In the genomic region with DNA sequence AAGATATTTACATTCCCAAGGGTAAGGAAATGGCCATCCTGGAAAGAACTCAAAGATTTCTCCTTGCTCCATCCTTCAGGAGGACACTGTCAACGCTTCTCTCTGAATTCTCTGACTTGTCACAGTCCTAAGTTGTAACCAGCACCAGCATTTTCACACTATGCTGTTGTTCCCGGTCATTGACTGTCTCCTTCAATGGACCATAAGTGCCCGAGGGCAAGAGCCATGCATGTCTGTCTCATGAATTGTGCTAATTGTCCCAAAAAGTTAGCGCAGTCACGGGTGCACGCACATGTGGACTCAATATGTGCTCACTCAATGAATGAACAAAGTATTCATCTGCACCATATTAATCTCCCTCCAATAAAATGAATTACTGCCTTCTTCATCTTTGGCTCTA, we compare ENCODE assay signal across 14 mouse cellular contexts.
"Had no signal": no experiment of that assay in that cellular context is flagged by ENCODE, and none has a peak within 500 bp of the region (broad histone marks: within the 10 kb centered on the region; RNA-seq: fewer than 3 reads in every experiment).

No protein-coding gene starts in this region.

- H3K27ac ChIP-seq: liver, embryonic 14.5 days; midbrain, embryonic 12.5 days; midbrain, embryonic 15.5 days; neural tube, embryonic 12.5 days; stomach, embryonic 15.5 days; stomach, postnatal 0 days had no signal

- H3K4me3 ChIP-seq: midbrain, embryonic 12.5 days; midbrain, embryonic 15.5 days; neural tube, embryonic 12.5 days; stomach, embryonic 15.5 days had no signal

- H3K4me1 ChIP-seq: neural tube, embryonic 12.5 days; stomach, embryonic 15.5 days had no signal

- H3K36me3 ChIP-seq: midbrain, embryonic 12.5 days; midbrain, embryonic 15.5 days; neural tube, embryonic 12.5 days; stomach, embryonic 15.5 days had no signal

- H3K9ac ChIP-seq: liver, embryonic 14.5 days; lung, embryonic 14.5 days; midbrain, embryonic 12.5 days; midbrain, embryonic 15.5 days; neural tube, embryonic 12.5 days; stomach, embryonic 15.5 days had no signal

- H3K27me3 ChIP-seq: midbrain, embryonic 12.5 days; midbrain, embryonic 15.5 days; neural tube, embryonic 12.5 days; stomach, embryonic 15.5 days had no signal

- ATAC-seq: midbrain, embryonic 15.5 days had no signal

- H3K4me2 ChIP-seq: lung, embryonic 14.5 days; midbrain, embryonic 12.5 days; midbrain, embryonic 15.5 days; neural tube, embryonic 12.5 days; stomach, embryonic 15.5 days had no signal

- DNase-seq: lung, adult 18-20 months; lung, embryonic 14.5 days; lung, postnatal 10 days; lung, postnatal 4 days; right cerebral cortex, postnatal 14 days; thymus, adult 2 months; thymus, postnatal 25 days; thymus, postnatal 4 days had no signal

- H3K9me3 ChIP-seq: midbrain, embryonic 12.5 days; midbrain, embryonic 15.5 days; neural tube, embryonic 12.5 days; stomach, embryonic 15.5 days had no signal
